Mouse (Mus musculus) heart, postnatal 0 days (tissue): Measurements from ENCODE around the gene Kantr.

Experiments used
- CTCF ChIP-seq: IDR thresholded peaks from 2 replicates; pipeline ENCODE4 v1.5.1; 2016; ENCODE audit warnings: antibody characterized with exemption, control low read depth, low read depth
- EP300 ChIP-seq: IDR thresholded peaks from 2 replicates; pipeline ENCODE4 v1.6.1; 2016; ENCODE audit warnings: antibody characterized with exemption, low read depth

- TF ChIP-seq CTCF = no peak
- TF ChIP-seq EP300 = no peak
Observed at GRCm38 (mm10) chrX:152279384-152279783, 47.9 kb downstream of the Kantr start.
